Mouse (Mus musculus): ENCODE results near the gene Ppp1r14c. TPM values are rescaled to one million over a fixed set of nuclear protein-coding genes. Genes with fewer than 3 reads are reported as not detected.

Gene Ppp1r14c
- polyA plus RNA-seq, 1 experiment: 5.0 TPM

DNA sequence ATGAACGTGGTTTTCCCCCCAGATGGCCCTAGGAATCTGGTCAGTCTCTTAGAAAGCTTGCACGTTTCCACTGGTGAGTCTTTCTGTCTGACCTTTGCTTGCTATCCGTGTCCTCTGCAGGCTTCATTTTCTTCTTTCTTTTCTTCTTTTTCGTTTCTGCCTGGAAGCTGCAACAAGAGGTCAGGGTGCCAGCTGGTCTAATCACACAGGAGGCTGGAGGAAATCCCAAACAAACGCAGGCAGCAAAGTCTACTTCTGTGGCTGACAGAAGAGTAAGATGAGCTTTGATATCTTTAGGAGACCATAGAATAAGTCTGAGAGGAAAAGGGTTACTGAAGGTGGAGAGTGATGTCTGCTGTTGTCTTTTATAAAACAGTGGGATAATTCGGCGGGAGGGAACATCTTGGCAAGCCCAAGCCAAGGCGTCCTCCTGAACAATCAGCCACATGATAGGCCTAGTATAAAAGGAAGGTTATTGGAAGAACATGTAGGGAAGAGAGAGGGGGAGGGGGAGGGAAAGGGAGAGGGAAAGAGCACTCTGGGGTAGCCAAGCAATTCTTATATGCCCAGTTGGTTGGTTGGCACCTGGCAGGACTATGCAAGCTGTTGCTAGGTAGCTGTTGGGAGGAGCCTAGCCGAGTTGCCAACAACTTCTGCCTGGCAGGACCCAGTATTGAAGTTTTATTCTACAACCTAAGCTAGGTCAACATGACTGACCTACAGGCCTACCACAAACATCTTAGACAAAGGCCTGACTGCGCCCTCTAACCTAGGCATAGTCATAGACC lies 30.3 kb downstream of the Ppp1r14c start:
- no peak overlapping the region for H3ac ChIP-seq (ENCODE audit: control insufficient read depth, insufficient read length)
- H3K4me2 ChIP-seq (ENCODE audit: low read depth): peak overlapping the region; percentile 45
- H3K36me3 ChIP-seq (ENCODE audit: control insufficient read depth, insufficient read depth): no peaks in the 10 kb centered on the region
- H3K4me3 ChIP-seq: no peak overlapping the region
- no peaks in the 10 kb centered on the region for H3K79me2 ChIP-seq (ENCODE audit: control insufficient read depth, insufficient read depth)
- no peak for TF ChIP-seq E2F4 (IDR thresholded peaks at IDR 0.05; ENCODE audit: insufficient read depth)
- TF ChIP-seq REST (IDR thresholded peaks at IDR 0.05; ENCODE audit: insufficient read depth, insufficient read length): no peak
- TF ChIP-seq USF1 (IDR thresholded peaks at IDR 0.05; ENCODE audit: low read depth): no peak
- no peak for TF ChIP-seq MAX (IDR thresholded peaks at IDR 0.05; ENCODE audit: low read depth)
- no peak for TF ChIP-seq SRF (IDR thresholded peaks at IDR 0.05; ENCODE audit: control insufficient read depth, insufficient read length, low read depth)
- no peak for TF ChIP-seq MYOG (IDR thresholded peaks at IDR 0.05; ENCODE audit: control insufficient read depth in 1 of 3, insufficient read depth in 1 of 3, insufficient read length in 2 of 3, low read depth in 2 of 3)
- H3K27me3 ChIP-seq (ENCODE audit: control insufficient read depth, insufficient read depth, insufficient read length): no peaks in the 10 kb centered on the region

DNA sequence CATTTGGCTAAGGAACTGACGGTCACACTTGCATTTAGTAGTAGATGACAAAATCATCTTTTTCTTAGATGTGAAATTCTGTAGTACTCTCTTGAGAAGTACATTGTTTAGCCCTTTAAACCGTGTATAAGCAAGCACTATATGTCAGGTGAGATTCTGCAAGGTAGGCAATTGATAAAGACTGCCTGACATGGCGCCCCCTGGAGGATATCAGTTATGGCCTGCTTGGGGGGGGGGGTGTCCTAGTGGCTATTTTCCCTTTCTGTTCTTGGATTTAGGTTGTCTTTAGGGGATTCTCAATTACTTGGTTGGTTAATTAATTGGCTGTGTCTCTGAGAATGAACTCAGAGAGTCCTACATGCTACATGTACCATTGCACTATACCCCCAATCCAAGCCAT lies 31.5 kb downstream of the Ppp1r14c start:
- no peak overlapping the region for H3K4me2 ChIP-seq (ENCODE audit: low read depth)

DNA sequence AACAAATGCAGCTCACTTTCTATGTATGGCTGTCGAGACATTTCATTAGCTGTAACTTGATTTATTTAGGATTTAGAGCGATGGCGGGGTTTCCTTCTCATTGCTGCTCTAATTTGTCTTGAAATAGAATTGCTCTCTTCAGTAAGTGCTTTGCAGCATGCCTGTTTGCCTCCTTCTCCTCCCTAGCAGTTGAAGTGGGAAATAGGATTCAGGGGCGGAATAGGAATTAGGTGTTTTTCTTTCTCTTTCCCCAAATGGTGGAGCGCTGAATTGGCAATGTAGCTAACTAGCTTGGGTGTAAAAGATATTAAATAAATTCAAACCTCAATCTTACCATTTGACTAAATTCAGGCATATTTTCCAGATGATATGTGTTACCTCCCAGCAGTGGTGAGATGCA lies 32.2 kb downstream of the Ppp1r14c start:
- no peak overlapping the region for H3ac ChIP-seq (ENCODE audit: control insufficient read depth, insufficient read length)
- H3K4me3 ChIP-seq: no peak overlapping the region
- no peaks in the 10 kb centered on the region for H3K27me3 ChIP-seq (ENCODE audit: control insufficient read depth, insufficient read depth, insufficient read length)
- no peak overlapping the region for H3K4me2 ChIP-seq (ENCODE audit: low read depth)
- H3K36me3 ChIP-seq (ENCODE audit: control insufficient read depth, insufficient read depth): no peaks in the 10 kb centered on the region
- no peak for TF ChIP-seq MAX (IDR thresholded peaks at IDR 0.05; ENCODE audit: low read depth)
- no peak for TF ChIP-seq MYOD1 (IDR thresholded peaks at IDR 0.05; ENCODE audit: control insufficient read depth in 1 of 3, insufficient read length in 2 of 3, low read depth in 2 of 3)
- no peak for TF ChIP-seq POLR2A (IDR thresholded peaks at IDR 0.05; ENCODE audit: insufficient read length, low read depth)
- no peak for TF ChIP-seq E2F4 (IDR thresholded peaks at IDR 0.05; ENCODE audit: insufficient read depth)
- TF ChIP-seq TCF12 (IDR thresholded peaks at IDR 0.05; ENCODE audit: insufficient read depth, poor library complexity, severe bottlenecking): no peak
- no peak for TF ChIP-seq CEBPB (IDR thresholded peaks at IDR 0.05; ENCODE audit: insufficient read depth, poor library complexity, severe bottlenecking)
- H3K79me2 ChIP-seq (ENCODE audit: control insufficient read depth, insufficient read depth): no peaks in the 10 kb centered on the region

More for the DNA sequence above, 31.5 kb downstream of the Ppp1r14c start:
- Histone ChIP-seq H3K4me3 (no peak overlapping the region), H3K79me2 (ENCODE audit: control insufficient read depth, insufficient read depth) (no peaks in the 10 kb centered on the region), H3K27me3 (ENCODE audit: control insufficient read depth, insufficient read depth, insufficient read length) (no peaks in the 10 kb centered on the region), H3ac (ENCODE audit: control insufficient read depth, insufficient read length) (no peak overlapping the region), H3K36me3 (ENCODE audit: control insufficient read depth, insufficient read depth) (no peaks in the 10 kb centered on the region)
- no peak for TF ChIP-seq TCF3 (IDR thresholded peaks at IDR 0.05; ENCODE audit: insufficient read length, low read depth)
- TF ChIP-seq REST (IDR thresholded peaks at IDR 0.05; ENCODE audit: insufficient read depth, insufficient read length): no peak
- TF ChIP-seq E2F4 (IDR thresholded peaks at IDR 0.05; ENCODE audit: insufficient read depth): no peak
- no peak for TF ChIP-seq POLR2AphosphoS2 (IDR thresholded peaks at IDR 0.05; ENCODE audit: insufficient read length, low read depth)
- no peak for TF ChIP-seq MAX (IDR thresholded peaks at IDR 0.05; ENCODE audit: low read depth)
- no peak for TF ChIP-seq MYOG (IDR thresholded peaks at IDR 0.05; ENCODE audit: control insufficient read depth in 1 of 3, insufficient read depth in 1 of 3, insufficient read length in 2 of 3, low read depth in 2 of 3)
- no peak for TF ChIP-seq CEBPB (IDR thresholded peaks at IDR 0.05; ENCODE audit: insufficient read depth, poor library complexity, severe bottlenecking)
- TF ChIP-seq TCF12 (IDR thresholded peaks at IDR 0.05; ENCODE audit: insufficient read depth, poor library complexity, severe bottlenecking): no peak
- TF ChIP-seq POLR2A (IDR thresholded peaks at IDR 0.05; ENCODE audit: insufficient read length, low read depth): no peak
- TF ChIP-seq MYOD1 (IDR thresholded peaks at IDR 0.05; ENCODE audit: control insufficient read depth in 1 of 3, insufficient read length in 2 of 3, low read depth in 2 of 3): no peak

DNA sequence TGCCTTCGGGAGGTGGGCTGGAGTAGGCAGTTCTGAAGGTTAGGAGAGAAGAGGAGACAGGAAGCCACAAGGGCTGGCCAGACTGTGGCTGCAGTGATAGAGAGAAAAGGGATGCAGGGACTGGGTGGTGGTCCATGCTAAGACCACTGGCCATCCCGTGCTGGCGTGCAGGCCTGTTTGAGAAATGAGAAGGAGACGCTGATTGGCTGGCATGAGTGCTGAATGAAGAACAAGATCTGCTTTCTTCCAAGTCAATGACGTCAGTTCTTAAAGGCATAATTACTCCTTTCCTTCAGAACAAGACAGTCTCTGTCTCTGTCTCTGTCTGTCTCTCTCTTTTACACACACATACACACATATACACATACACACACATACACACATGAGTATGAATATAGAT lies 36.4 kb downstream of the Ppp1r14c start:
- Histone ChIP-seq H3K36me3 (ENCODE audit: control insufficient read depth, insufficient read depth) (no peaks in the 10 kb centered on the region), H3K4me2 (ENCODE audit: low read depth) (no peak overlapping the region), H3ac (ENCODE audit: control insufficient read depth, insufficient read length) (no peak overlapping the region), H3K79me2 (ENCODE audit: control insufficient read depth, insufficient read depth) (no peaks in the 10 kb centered on the region), H3K4me3 (no peak overlapping the region), H3K27me3 (ENCODE audit: control insufficient read depth, insufficient read depth, insufficient read length) (no peaks in the 10 kb centered on the region)
- TF ChIP-seq POLR2AphosphoS2 (IDR thresholded peaks at IDR 0.05; ENCODE audit: insufficient read length, low read depth) (no peak), MYOD1 (IDR thresholded peaks at IDR 0.05; ENCODE audit: control insufficient read depth in 1 of 3, insufficient read length in 2 of 3, low read depth in 2 of 3) (no peak), POLR2A (IDR thresholded peaks at IDR 0.05; ENCODE audit: insufficient read length, low read depth) (no peak), TCF12 (IDR thresholded peaks at IDR 0.05; ENCODE audit: insufficient read depth, poor library complexity, severe bottlenecking) (no peak), MYOG (IDR thresholded peaks at IDR 0.05; ENCODE audit: control insufficient read depth in 1 of 3, insufficient read depth in 1 of 3, insufficient read length in 2 of 3, low read depth in 2 of 3) (no peak), TCF3 (IDR thresholded peaks at IDR 0.05; ENCODE audit: insufficient read length, low read depth) (no peak)

DNA sequence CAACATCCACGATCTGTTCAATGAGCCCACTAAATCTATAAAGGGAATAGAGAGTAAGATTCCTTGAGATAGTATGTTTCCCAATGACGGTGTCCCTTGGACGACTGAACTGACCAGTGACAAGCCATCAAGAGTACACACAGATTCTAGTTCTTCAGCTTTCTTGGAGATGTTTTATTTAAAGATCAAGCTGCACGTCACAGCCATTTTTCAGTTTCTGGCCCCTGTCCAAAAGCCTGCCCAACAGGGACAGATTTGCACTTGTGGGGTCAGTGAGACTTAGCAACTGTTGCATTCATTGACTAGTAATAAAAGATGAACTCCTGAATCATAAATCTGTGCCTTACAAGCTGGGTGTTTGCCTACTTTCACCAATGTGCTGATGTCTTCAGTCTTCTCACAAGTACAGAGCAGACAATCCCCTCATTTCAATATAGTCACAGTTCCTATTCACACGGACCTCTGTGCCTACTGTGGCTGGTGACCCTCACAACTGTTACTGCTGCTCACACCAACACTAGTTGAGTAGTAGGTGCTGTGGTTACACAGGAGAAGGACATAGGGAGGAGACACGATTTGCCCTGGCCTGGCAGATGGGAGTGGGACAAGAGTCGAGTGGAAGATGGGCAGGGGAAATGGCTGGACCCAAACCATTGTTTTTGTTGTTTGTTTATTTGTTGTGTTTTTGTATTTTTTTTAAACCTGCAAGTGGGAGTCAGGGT lies 37.7 kb downstream of the Ppp1r14c start:
- Histone ChIP-seq H3K27me3 (ENCODE audit: control insufficient read depth, insufficient read depth, insufficient read length) (no peaks in the 10 kb centered on the region), H3K36me3 (ENCODE audit: control insufficient read depth, insufficient read depth) (no peaks in the 10 kb centered on the region), H3K4me2 (ENCODE audit: low read depth) (no peak overlapping the region), H3ac (ENCODE audit: control insufficient read depth, insufficient read length) (no peak overlapping the region), H3K79me2 (ENCODE audit: control insufficient read depth, insufficient read depth) (no peaks in the 10 kb centered on the region), H3K4me3 (no peak overlapping the region)
- no peak for TF ChIP-seq REST (IDR thresholded peaks at IDR 0.05; ENCODE audit: insufficient read depth, insufficient read length)

Data from myocyte (in vitro differentiated cells).